Mouse (Mus musculus) embryonic facial prominence, embryonic 13.5 days (tissue): ENCODE measurements around the gene Atp5l. TPM values are rescaled to one million over a fixed set of nuclear protein-coding genes. Genes with fewer than 3 reads are reported as not detected.

Source experiments
- ATAC-seq: fragments of 200-750 bp; cut with Nextera tagmentation; 2 replicates; pipeline ENCODE4 v1.8.0; 2017; ENCODE audit warnings: low read depth; ENCODE audit not compliant: insufficient number of reproducible peaks, insufficient read depth, low FRiP score, low TSS enrichment
- H3K27ac ChIP-seq: fragments of 300-500 bp; sonication (generic); 2 replicates; pipeline ENCODE4 v1.5.1; 2015; ENCODE audit warnings: moderate library complexity, mild to moderate bottlenecking, inconsistent platforms
- H3K27me3 ChIP-seq: fragments of 300-500 bp; sonication (generic); 2 replicates; pipeline ENCODE4 v1.6.1; 2015; ENCODE audit warnings: mild to moderate bottlenecking, inconsistent platforms
- H3K36me3 ChIP-seq: fragments of 300-500 bp; sonication (generic); 2 replicates; pipeline ENCODE4 v1.6.1; 2015; ENCODE audit warnings: mild to moderate bottlenecking, inconsistent platforms
- H3K4me1 ChIP-seq: fragments of 300-500 bp; sonication (generic); 2 replicates; pipeline ENCODE4 v1.6.1; 2015; ENCODE audit warnings: inconsistent platforms
- H3K4me2 ChIP-seq: fragments of 300-500 bp; sonication (generic); 2 replicates; pipeline ENCODE4 v1.6.1; 2015; ENCODE audit warnings: moderate library complexity, mild to moderate bottlenecking, inconsistent platforms
- H3K4me3 ChIP-seq: fragments of 300-500 bp; sonication (generic); 2 replicates; pipeline ENCODE4 v1.5.1; 2015; ENCODE audit warnings: mild to moderate bottlenecking, inconsistent platforms
- H3K9ac ChIP-seq: fragments of 300-500 bp; sonication (generic); 2 replicates; pipeline ENCODE4 v1.6.1; 2015; ENCODE audit warnings: mild to moderate bottlenecking, inconsistent platforms
- H3K9me3 ChIP-seq: fragments of 300-500 bp; sonication (generic); 2 replicates; pipeline ENCODE4 v1.6.1; 2016; ENCODE audit warnings: inconsistent platforms
- WGBS: fragments of 180-500 bp; shearing (Covaris S2); methylation state at CpG from one replicate; pipeline ENCODE4 v1.1.7; 2015; ENCODE audit warnings: mixed read lengths; 5-methylcytosine and 5-hydroxymethylcytosine counted together
- polyA plus RNA-seq: library from polyadenylated mRNA; unstranded; fragments of >200 nt; fragmentation: Nextera tagmentation; extraction: Ambion mirVana; gene quantifications from 2 replicates; pipeline ENCODE4 v1.2.1, GENCODE M21; 2015

Atp5l gene
- polyA plus RNA-seq, 1 experiment from 2014 or later, result 698 TPM

- Histone ChIP-seq H3K4me2 (peak overlapping the region; percentile 98), H3K27ac (peak overlapping the region; percentile 94; the same call in 1 of the 2 replicates), H3K36me3 (0 out of 2 replicates have a peak, but pooled peaks cover 4% of the 10 kb centered on the region), H3K9me3 (no peaks in the 10 kb centered on the region), H3K4me1 (peaks cover 59% of the 10 kb centered on the region), H3K9ac (peak overlapping the region; percentile 96), H3K4me3 (peak overlapping the region; percentile 98), H3K27me3 (no peaks in the 10 kb centered on the region)
- no peak for ATAC-seq
- WGBS, result 28% methylated on average over 9 of the region's 9 CpGs
Observed at GRCm38 (mm10) chr9:44878776-44879500, 41.6 kb downstream of the Atp5l start.

- Histone ChIP-seq H3K36me3 (0 out of 2 replicates have a peak, but pooled peaks cover 4% of the 10 kb centered on the region), H3K4me1 (peaks cover 62% of the 10 kb centered on the region)
- WGBS, result 77% methylated on average over 7 of the region's 7 CpGs
Observed at GRCm38 (mm10) chr9:44877686-44878085, 42.9 kb downstream of the Atp5l start.

GRCm38 (mm10) chr9:44875476-44875875 lies 45.1 kb downstream of the Atp5l start:
- H3K27me3 ChIP-seq, result no peaks in the 10 kb centered on the region
- H3K9ac ChIP-seq, result peak overlapping the region; percentile 28; the same call in 1 of the 2 replicates
- no peak overlapping the region for H3K4me2 ChIP-seq
- no peak overlapping the region for H3K4me3 ChIP-seq
- H3K27ac ChIP-seq, result no peak overlapping the region
- peaks cover 62% of the 10 kb centered on the region for H3K4me1 ChIP-seq
- H3K36me3 ChIP-seq, result 0 out of 2 replicates have a peak, but pooled peaks cover 9% of the 10 kb centered on the region
- WGBS, result 53% methylated on average over 7 of the region's 7 CpGs
- ATAC-seq, result no peak
- H3K9me3 ChIP-seq, result no peaks in the 10 kb centered on the region

More at GRCm38 (mm10) chr9:44877686-44878085, 42.9 kb downstream of the Atp5l start:
- Histone ChIP-seq H3K4me3 (0 out of 2 replicates have a peak overlapping the region, but pooled peaks have one; percentile 5), H3K4me2 (peak overlapping the region; percentile 16; the same call in 1 of the 2 replicates), H3K9me3 (no peaks in the 10 kb centered on the region), H3K9ac (peak overlapping the region; percentile 49), H3K27me3 (no peaks in the 10 kb centered on the region), H3K27ac (no peak overlapping the region)
- no peak for ATAC-seq

GRCm38 (mm10) chr9:44874198-44874597 lies 46.3 kb downstream of the Atp5l start:
- Histone ChIP-seq H3K36me3 (0 out of 2 replicates have a peak, but pooled peaks cover 14% of the 10 kb centered on the region), H3K4me3 (no peak overlapping the region), H3K27ac (no peak overlapping the region), H3K9ac (peak overlapping the region; percentile 38; the same call in 1 of the 2 replicates), H3K4me2 (no peak overlapping the region), H3K4me1 (peaks cover 60% of the 10 kb centered on the region), H3K9me3 (no peaks in the 10 kb centered on the region), H3K27me3 (no peaks in the 10 kb centered on the region)
- no peak for ATAC-seq

- H3K9ac ChIP-seq, result no peak overlapping the region
- H3K27me3 ChIP-seq, result no peaks in the 10 kb centered on the region
- no peak overlapping the region for H3K4me3 ChIP-seq
- H3K27ac ChIP-seq, result no peak overlapping the region
- no peak overlapping the region for H3K4me2 ChIP-seq
- no peaks in the 10 kb centered on the region for H3K9me3 ChIP-seq
- H3K4me1 ChIP-seq, result peaks cover 56% of the 10 kb centered on the region
- no peak for ATAC-seq
- 0 out of 2 replicates have a peak, but pooled peaks cover 14% of the 10 kb centered on the region for H3K36me3 ChIP-seq
- WGBS, result 41% methylated on average over 5 of the region's 5 CpGs
Observed at GRCm38 (mm10) chr9:44873665-44874064, 46.9 kb downstream of the Atp5l start.

DNA sequence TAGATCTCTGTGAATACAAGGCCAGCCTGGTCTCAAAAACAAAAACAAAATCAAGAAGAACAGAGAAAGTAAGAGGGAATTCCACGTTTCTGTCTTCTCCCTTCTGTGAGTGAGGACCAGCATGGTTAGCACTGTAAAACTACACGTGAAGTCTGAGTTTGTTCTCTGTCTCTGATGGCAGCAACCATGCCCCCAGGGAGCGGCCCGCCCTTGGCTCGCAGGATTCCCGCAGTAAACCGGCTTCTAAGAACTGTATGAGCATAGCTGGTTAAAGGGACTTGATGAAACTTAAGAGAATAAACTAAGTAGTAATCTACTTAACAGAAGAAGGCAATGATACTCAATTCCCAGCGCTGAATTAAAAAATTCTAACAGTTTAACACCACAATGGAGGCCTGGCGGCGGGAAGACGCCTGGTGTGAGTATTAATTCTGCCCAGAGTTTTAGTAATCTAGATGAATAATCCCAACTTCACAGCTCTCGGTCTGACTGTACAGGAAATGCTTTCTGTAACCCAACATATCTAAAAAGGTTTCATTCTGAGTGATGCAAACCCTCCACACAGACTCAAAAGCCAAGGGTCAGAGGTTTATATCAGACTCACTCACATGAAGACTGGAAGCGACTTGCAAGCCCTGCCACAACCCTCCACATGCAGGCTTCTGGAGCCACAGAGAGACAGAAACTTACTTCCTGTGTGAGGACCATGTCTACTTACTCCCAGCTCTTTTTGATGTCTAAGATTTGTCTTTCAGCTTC lies 52.0 kb downstream of the Atp5l start:
- Histone ChIP-seq H3K9ac (no peak overlapping the region), H3K27ac (no peak overlapping the region), H3K4me2 (no peak overlapping the region), H3K4me1 (peaks cover 17% of the 10 kb centered on the region), H3K36me3 (peaks cover 33% of the 10 kb centered on the region), H3K4me3 (no peak overlapping the region), H3K9me3 (no peaks in the 10 kb centered on the region), H3K27me3 (no peaks in the 10 kb centered on the region)
- 81% methylated on average over 13 of the region's 13 CpGs for WGBS
- no peak for ATAC-seq

- 85% methylated on average over 3 of the region's 3 CpGs for WGBS
- H3K36me3 ChIP-seq, result peaks cover 35% of the 10 kb centered on the region
- H3K4me2 ChIP-seq, result no peak overlapping the region
Observed at GRCm38 (mm10) chr9:44867664-44868063, 52.9 kb downstream of the Atp5l start.

DNA sequence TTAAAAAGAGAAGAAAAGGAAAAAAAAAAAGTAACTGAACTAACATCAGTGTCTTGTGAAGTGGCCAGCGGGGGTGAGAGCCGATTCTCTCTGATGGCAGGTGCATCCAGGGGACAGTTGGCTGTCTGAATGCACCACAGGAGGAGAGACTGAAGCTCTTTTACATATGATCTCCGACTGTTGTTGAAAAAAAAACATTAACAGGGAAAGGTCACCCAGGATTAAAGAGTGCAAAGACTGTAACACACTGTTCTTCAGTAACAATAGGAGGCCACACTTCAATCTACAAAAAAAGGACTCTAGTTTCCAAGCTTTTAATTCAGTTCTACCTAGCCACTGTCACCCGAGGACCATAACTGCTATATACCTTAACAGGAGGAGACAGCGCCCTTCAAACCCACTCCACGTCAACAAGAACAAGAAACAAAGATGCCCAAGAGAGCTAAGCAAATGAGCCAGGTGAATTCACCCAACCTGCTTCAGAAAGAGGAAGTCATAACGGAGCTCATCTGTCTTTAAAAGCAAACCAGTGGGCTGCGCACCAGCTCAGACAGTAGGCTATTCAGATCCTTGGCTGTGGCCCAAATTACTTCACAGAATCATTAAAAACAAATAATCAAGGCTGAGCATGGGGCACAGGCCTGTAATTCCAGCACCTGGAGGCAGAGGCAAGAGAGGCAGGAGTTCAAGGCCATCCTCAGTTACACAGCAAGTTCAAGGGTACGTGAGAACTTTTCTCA lies 53.9 kb downstream of the Atp5l start:
- no peak for ATAC-seq
- H3K9me3 ChIP-seq, result no peaks in the 10 kb centered on the region
- H3K4me1 ChIP-seq, result peaks cover 15% of the 10 kb centered on the region; the same call in 1 of the 2 replicates
- H3K9ac ChIP-seq, result no peak overlapping the region
- no peak overlapping the region for H3K4me3 ChIP-seq
- peaks cover 44% of the 10 kb centered on the region for H3K36me3 ChIP-seq
- H3K4me2 ChIP-seq, result no peak overlapping the region
- WGBS, result 79% methylated on average over 9 of the region's 9 CpGs
- H3K27me3 ChIP-seq, result no peaks in the 10 kb centered on the region
- no peak overlapping the region for H3K27ac ChIP-seq

More at GRCm38 (mm10) chr9:44867664-44868063, 52.9 kb downstream of the Atp5l start:
- no peak overlapping the region for H3K9ac ChIP-seq
- no peak overlapping the region for H3K4me3 ChIP-seq
- no peak for ATAC-seq
- H3K27me3 ChIP-seq, result no peaks in the 10 kb centered on the region
- no peaks in the 10 kb centered on the region for H3K9me3 ChIP-seq
- H3K4me1 ChIP-seq, result peaks cover 15% of the 10 kb centered on the region; the same call in 1 of the 2 replicates
- H3K27ac ChIP-seq, result no peak overlapping the region

Other genes starting within 250 kb of the Atp5l start
- 0.73 TPM in 1 of 2 replicates, not detected in the other for gene Treh, start 247.5 kb downstream of the Atp5l start, polyA plus RNA-seq
- gene Phldb1, start 185.5 kb downstream of the Atp5l start, polyA plus RNA-seq, result 37.9 and 38.0 TPM in 2 replicates
- gene Arcn1, start 152.9 kb downstream of the Atp5l start, polyA plus RNA-seq, result 192 and 213 TPM in 2 replicates
- gene Ift46, start 152.8 kb downstream of the Atp5l start, polyA plus RNA-seq, result 137 and 149 TPM in 2 replicates
- 2.3 and 2.5 TPM in 2 replicates for gene Tmem25, start 121.4 kb downstream of the Atp5l start, polyA plus RNA-seq
- 2.2 TPM in 1 of 2 replicates, not detected in the other for gene Ttc36, start 117.7 kb downstream of the Atp5l start, polyA plus RNA-seq
- 18.1 and 22.8 TPM in 2 replicates for gene Kmt2a, start 39.4 kb downstream of the Atp5l start, polyA plus RNA-seq
- gene Ube4a, start 44.9 kb upstream of the Atp5l start, polyA plus RNA-seq, result 26.4 and 30.0 TPM in 2 replicates
- gene Cd3g, start 59.7 kb upstream of the Atp5l start, polyA plus RNA-seq, result 0.27 TPM in 1 of 2 replicates, not detected in the other
- gene Cd3d, start 61.0 kb upstream of the Atp5l start, polyA plus RNA-seq, result not detected in 2 replicates
- not detected in 2 replicates for gene Cd3e, start 88.9 kb upstream of the Atp5l start, polyA plus RNA-seq
- gene Mpzl2, start 119.1 kb upstream of the Atp5l start, polyA plus RNA-seq, result 18.8 and 20.5 TPM in 2 replicates
- gene Mpzl3, start 134.4 kb upstream of the Atp5l start, polyA plus RNA-seq, result 1.8 and 2.3 TPM in 2 replicates
- gene Jaml, start 158.4 kb upstream of the Atp5l start, polyA plus RNA-seq, result not detected in 2 replicates
- gene Scn2b, start 197.0 kb upstream of the Atp5l start, polyA plus RNA-seq, result 5.8 and 5.9 TPM in 2 replicates
- gene Scn4b, start 217.7 kb upstream of the Atp5l start, polyA plus RNA-seq, result 0.24 and 0.66 TPM in 2 replicates